Mouse (Mus musculus): ENCODE results near the gene Tubgcp6. TPM values are rescaled to one million over a fixed set of nuclear protein-coding genes. Genes with fewer than 3 reads are reported as not detected.

Gene Tubgcp6
- total RNA-seq, 2 experiments from 2014 or later, result 29.6 to 30.6 TPM

GRCm38 (mm10) chr15:89074613-89075477 is 48.1 kb downstream of the Tubgcp6 start, which contains the start of gene Trabd:
Gene Trabd, plus strand, starts transcription at chr15:89075124.
- intact Hi-C loops (cut with DNase I), result loop anchor here (2.0 kb wide), 1 partner anchor 14 kb away; no protein-coding TSS in a partner anchor
- DNase-seq (ENCODE audit: low spot score in 2 of 2), result no peak

DNA sequence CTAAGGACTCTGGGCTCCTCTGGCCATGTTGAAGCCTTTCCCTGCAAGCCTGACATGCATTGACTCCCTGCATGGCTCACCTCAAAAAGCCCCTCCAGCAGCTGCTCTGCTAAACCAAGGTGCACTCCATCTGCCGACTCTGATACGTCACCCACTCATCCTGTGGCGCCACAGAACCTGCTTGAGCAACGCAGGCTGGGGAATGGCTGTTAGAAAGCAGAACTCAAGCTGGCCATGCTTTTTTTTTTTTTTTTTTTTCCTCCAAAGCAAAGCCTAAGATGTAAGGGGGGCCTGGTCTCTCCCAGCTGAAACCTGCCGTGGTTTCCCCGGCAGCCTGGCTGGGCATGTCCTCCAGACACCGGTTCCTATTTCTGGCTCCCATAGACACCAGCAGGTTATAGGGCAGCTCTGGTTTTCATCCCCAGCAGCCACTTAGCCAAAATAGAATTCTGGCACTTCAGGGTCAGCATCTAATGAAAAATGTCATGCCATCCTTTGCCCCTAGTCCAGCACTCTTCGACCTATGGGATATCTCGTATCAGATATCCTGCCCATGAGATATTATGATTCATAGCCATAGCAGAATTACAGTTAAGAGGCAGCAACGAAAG is 48.8 kb downstream of the Tubgcp6 start:
- DNase-seq (ENCODE audit: low spot score in 2 of 2), result no peak
- intact Hi-C loops (cut with DNase I), result loop anchor here (2.0 kb wide), 1 partner anchor 13 kb away; no protein-coding TSS in a partner anchor

DNA sequence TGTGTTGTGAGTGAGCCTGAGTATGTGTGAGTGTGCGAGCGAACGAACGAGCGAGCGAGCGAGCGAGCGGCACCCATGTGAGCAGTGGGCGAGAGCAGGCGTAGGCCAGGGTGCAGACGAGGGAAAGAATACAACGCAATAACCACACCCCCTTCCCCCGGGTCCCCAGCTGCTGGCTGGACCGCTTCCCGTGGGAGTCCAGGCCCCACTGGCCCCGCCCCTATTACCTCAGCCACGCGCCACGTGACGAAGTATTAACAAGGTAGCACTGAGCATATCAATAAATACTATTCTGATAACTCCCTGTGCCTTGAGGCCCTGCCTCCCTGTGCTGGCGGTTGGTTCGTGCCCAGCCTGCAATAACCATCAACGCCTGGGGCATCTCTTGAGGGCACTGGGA is 52.3 kb downstream of the Tubgcp6 start:
- DNase-seq (ENCODE audit: low spot score in 2 of 2), result no peak
- intact Hi-C loops (cut with DNase I), result no loop called here

- no peak for DNase-seq (ENCODE audit: low spot score in 2 of 2)
- intact Hi-C loops (cut with DNase I), result no loop called here
Observed at GRCm38 (mm10) chr15:89069336-89069840, 53.5 kb downstream of the Tubgcp6 start.

DNA sequence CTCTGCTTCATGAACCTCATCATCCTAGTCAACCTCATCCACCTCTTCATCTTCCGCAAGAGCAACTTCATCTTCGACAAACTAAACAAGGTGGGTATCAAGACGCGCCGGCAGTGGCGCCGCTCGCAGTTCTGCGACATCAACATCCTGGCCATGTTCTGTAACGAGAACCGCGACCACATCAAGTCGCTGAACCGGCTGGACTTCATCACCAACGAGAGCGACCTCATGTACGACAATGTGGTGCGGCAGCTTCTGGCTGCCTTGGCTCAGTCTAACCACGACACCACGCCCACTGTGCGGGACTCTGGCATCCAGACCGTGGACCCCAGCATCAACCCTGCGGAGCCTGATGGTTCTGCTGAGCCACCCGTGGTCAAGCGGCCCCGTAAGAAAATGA is 54.7 kb downstream of the Tubgcp6 start:
- DNase-seq (ENCODE audit: low spot score in 2 of 2), result no peak
- intact Hi-C loops (cut with DNase I), result no loop called here

GRCm38 (mm10) chr15:89067609-89068008 is 55.3 kb downstream of the Tubgcp6 start:
- intact Hi-C loops (cut with DNase I), result no loop called here
- no peak for DNase-seq (ENCODE audit: low spot score in 2 of 2)

GRCm38 (mm10) chr15:89064891-89065290 is 58.0 kb downstream of the Tubgcp6 start:
- peak in 1 of 2 experiments; percentile 3 for DNase-seq (ENCODE audit: low spot score in 2 of 2)
- intact Hi-C loops (cut with DNase I), result loop anchor here (5.0 kb wide), 1 partner anchor 118 kb away; no protein-coding TSS in a partner anchor

- intact Hi-C loops (cut with DNase I), result loop anchor here (5.0 kb wide), 1 partner anchor 116 kb away; no protein-coding TSS in a partner anchor
- peak; percentile 62 to 73 for DNase-seq (ENCODE audit: low spot score in 2 of 2)
Observed at GRCm38 (mm10) chr15:89063536-89063935, 59.4 kb downstream of the Tubgcp6 start.

GRCm38 (mm10) chr15:89063001-89063400 is 59.9 kb downstream of the Tubgcp6 start:
- DNase-seq (ENCODE audit: low spot score in 2 of 2), result no peak
- intact Hi-C loops (cut with DNase I), result loop anchor here (5.0 kb wide), 1 partner anchor 116 kb away; no protein-coding TSS in a partner anchor

GRCm38 (mm10) chr15:89062518-89062910 is 60.4 kb downstream of the Tubgcp6 start:
- DNase-seq (ENCODE audit: low spot score in 2 of 2), result peak in 1 of 2 experiments; percentile 2
- intact Hi-C loops (cut with DNase I), result loop anchor here (5.0 kb wide), 1 partner anchor 115 kb away; no protein-coding TSS in a partner anchor

DNA sequence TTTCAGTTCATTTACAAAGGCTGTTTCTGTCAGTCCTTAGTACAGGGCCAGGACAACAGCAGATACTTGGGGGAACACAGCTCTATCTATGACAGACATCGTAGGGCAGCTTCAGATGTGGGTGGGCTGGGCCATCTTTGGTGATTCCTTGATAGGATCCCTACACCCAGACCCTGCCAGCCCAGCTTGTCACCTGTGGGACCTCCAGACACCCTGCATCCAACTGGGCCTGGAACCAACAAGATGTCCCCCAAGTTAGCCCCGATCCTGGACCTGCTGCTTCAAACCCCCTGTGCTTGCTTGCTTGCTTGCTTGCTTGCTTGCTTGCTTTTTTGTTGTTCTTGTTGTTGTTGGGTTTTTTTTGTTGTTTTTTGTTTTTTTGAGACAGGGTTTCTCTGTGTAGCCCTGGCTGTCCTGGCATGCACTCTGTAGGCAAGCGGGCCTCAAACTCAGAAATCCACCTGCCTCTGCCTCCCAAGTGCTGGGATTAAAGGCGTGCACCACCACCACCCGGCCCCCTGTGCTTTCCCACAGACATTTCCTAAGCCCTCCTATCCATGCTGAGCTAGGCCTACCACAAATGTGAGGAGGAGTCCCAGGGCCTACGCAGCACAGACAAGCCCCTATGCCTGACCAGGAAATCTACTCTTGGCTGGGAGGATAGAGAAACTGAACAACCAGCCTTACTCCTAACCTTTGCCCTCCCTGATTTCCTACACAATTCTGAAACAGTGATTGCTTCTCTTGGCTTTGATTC is 61.0 kb downstream of the Tubgcp6 start:
- intact Hi-C loops (cut with DNase I), result loop anchor here (2.0 to 5.0 kb wide), 2 partner anchors 13 to 115 kb away; partner anchors contain the start of gene Trabd
- DNase-seq (ENCODE audit: low spot score in 2 of 2), result peak in 1 of 2 experiments; percentile 2

DNA sequence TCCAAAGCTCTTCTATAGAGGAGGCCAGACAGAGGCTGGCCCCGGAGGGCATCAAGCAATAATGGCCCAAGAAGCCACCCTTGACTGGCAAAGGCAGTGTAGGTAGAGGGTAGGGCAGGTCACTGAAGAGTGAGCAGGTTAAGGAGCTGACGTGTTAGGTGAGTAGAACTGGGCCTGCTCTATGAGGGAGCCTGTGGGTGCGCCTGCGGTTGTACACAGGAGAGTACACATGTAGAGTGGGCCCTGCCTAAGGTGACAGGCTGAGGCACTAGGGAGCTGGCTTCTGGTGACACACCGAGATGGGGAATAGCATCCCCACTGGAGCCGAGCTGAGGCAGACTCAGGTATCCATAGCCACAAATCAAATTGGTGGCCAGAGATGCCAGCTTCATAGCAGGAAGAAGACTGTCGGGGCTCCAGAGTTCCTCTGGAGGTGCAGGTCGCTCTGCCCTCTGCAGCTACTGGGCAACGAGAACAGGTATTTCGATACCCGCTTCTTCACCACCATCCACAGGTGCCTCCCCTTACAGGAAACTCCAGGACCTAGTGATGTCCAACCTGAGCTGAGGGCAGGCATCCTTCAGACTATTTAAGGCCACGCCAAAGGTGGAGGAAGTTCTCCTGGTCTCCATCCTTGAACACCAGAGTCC is 62.0 kb downstream of the Tubgcp6 start:
- DNase-seq (ENCODE audit: low spot score in 2 of 2), result no peak
- intact Hi-C loops (cut with DNase I), result loop anchor here (2.0 to 5.0 kb wide), 2 partner anchors 14 to 114 kb away; partner anchors contain the start of gene Trabd

DNA sequence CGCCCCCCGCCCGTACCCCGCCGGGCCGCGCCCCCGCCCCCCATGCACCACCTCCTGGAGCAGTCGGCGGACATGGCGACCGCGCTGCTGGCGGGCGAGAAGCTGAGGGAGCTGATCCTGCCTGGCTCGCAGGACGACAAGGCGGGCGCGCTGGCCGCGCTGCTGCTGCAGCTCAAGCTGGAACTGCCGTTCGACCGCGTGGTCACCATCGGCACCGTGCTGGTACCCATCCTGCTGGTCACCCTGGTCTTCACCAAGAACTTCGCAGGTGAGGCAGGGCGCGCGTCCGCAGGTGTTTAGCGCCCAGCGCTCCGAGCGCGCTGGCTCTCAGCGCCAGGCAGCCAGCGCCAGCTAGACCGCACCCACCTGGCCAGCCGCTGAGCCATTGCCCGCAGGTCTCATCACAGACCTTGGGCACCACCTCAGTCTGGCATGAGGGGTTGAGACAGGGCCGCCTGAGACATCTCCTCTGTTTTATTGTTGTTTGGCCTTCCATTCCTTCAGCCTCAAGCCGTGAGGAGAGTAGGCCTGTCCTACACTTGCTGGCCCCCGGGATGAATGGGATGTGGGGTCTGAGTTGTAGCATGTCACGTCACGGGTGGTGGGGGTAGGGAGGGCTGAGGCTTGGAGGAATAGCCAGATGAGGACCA is 62.8 kb downstream of the Tubgcp6 start:
- peak; percentile 54 to 67 for DNase-seq (ENCODE audit: low spot score in 2 of 2)
- intact Hi-C loops (cut with DNase I), result loop anchor here (2.0 to 5.0 kb wide), 2 partner anchors 15 to 113 kb away; partner anchors contain the start of gene Trabd

GRCm38 (mm10) chr15:89059161-89059931 is 63.6 kb downstream of the Tubgcp6 start, which contains the start of gene Panx2:
Gene Panx2, plus strand, starts transcription at chr15:89059734.
- intact Hi-C loops (cut with DNase I), result loop anchor here (10.0 kb wide), 1 partner anchor 235 kb away; no protein-coding TSS in a partner anchor

DNA sequence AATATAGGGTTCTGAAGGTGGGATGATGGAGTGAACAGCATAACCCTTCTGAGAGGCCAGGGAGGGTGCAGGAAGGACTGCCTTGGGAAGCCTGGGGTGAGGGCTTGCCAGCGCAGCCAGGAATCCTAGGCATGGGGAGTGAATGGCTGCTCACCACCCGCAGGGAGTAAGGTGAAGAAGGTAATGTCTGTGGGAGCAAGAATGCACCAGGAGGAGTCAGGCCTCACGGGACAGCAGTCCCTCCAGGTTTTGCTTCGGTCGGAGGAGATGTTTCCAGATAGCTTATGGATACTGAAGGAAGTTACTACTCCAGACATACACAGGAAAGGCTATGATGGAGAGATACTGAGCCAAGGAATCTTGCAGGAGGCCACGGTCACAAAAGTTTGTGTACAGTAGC is 64.2 kb downstream of the Tubgcp6 start:
- intact Hi-C loops (cut with DNase I), result loop anchor here (10.0 kb wide), 1 partner anchor 234 kb away; no protein-coding TSS in a partner anchor
- DNase-seq (ENCODE audit: low spot score in 2 of 2), result no peak

More at GRCm38 (mm10) chr15:89059161-89059931, 63.6 kb downstream of the Tubgcp6 start, which contains the start of gene Panx2:
- peak in 1 of 2 experiments; percentile 57 for DNase-seq (ENCODE audit: low spot score in 2 of 2)

- DNase-seq (ENCODE audit: low spot score in 2 of 2), result no peak
- intact Hi-C loops (cut with DNase I), result loop anchor here (10.0 kb wide), 1 partner anchor 230 kb away; no protein-coding TSS in a partner anchor
Observed at GRCm38 (mm10) chr15:89054666-89055065, 68.2 kb downstream of the Tubgcp6 start.

Data from left cerebral cortex, postnatal 36 days (tissue).